Comparison of ENCODE assay signal across 8 mouse cellular contexts in the genomic region with DNA sequence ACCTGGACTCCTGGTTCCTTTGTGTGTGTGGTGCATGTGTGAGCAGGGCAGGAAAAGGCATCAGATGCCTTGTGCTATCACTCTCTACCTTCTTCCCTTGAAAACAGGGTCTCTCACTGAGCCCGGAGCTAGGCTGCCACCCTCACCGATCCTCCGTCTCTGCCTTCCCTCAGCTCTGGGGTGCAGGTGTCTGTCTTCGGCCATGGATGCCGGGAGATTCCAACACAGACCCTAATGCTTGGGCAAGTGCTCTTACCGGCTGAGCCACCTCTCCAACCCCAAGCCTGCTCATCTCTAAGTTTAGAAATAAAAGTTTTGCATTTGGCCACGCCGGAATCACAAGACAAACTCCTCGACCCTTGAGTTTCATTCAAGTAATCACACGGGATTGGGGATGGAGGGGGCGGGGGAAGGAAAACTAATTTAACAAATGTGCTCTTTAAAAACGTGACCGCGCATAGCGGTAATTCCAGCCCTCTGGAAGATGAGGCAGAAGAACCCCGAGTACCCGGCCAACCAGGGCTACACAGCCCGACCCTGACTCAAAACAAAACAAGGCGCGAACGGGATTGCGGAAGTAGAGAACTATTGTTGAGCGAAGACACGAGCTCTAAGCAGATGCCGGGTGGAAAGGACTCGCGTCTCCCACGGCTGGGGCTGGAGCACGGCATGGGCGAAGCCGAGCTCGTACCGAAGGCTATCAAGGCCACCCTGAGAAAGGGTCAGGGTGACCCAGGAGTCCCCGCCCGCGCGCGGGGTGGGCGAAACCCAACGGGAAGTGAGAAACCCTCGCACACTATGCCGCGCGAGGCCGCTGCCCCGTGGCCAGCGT. TPM values are rescaled to one million over a fixed set of nuclear protein-coding genes. Genes with fewer than 3 reads are reported as not detected.
DNase-seq lines count a peak whose midpoint lies in the region; ATAC-seq and TF ChIP-seq lines count a peak whose summit lies in the region.

No protein-coding gene starts in this region.

- H3K4me1 ChIP-seq in kidney, embryonic 14.5 days (ENCODE audit: control insufficient read depth, insufficient read depth, low read length): no peaks in the 10 kb centered on the region
- peaks cover 35% of the 10 kb centered on the region for H3K4me1 ChIP-seq in G1E (ENCODE audit: insufficient read depth, low read depth, low read length)
- H3K4me1 ChIP-seq in forebrain, embryonic 10.5 days: peaks cover 12% of the 10 kb centered on the region
- H3K4me1 ChIP-seq in limb, embryonic 10.5 days: peaks cover 11% of the 10 kb centered on the region; the same call in 1 of the 2 replicates

- peak; percentile 65 for ATAC-seq in kidney, embryonic 14.5 days (ENCODE audit: low FRiP score, low TSS enrichment)
- ATAC-seq in G1E (ENCODE audit: extremely low read depth, insufficient number of reproducible peaks, low FRiP score, poor library complexity, severe bottlenecking): no peak

- no peak for DNase-seq in kidney, adult 8-10 months
- peak; percentile 19 for DNase-seq in G1E (ENCODE audit: low spot score)
- DNase-seq in forebrain, embryonic 10.5 days (ENCODE audit: extremely low spot score, low spot score): peak; percentile 42
- DNase-seq in limb, embryonic 10.5 days (ENCODE audit: low spot score): peak; percentile 50
- DNase-seq in neural tube, embryonic 10.5 days (ENCODE audit: extremely low spot score, low spot score): peak; percentile 51
- no peak for DNase-seq in cerebellum, adult 8-10 months
- no peak for DNase-seq in urinary bladder, adult 18-20 months (ENCODE audit: low spot score in 2 of 2)

- H3K27ac ChIP-seq in kidney, embryonic 14.5 days (ENCODE audit: low read depth, low read length): peak overlapping the region; percentile 70
- H3K27ac ChIP-seq in forebrain, embryonic 10.5 days: peak overlapping the region; percentile 92
- peak overlapping the region; percentile 92 for H3K27ac ChIP-seq in limb, embryonic 10.5 days

- no peak for TF ChIP-seq CTCF in G1E (IDR thresholded peaks at IDR 0.05; ENCODE audit: low read depth, low read length)

- peak overlapping the region; percentile 77 for H3K4me3 ChIP-seq in kidney, embryonic 14.5 days (ENCODE audit: low read length)
- peak overlapping the region; percentile 100 for H3K4me3 ChIP-seq in G1E (ENCODE audit: low read depth, low read length)
- H3K4me3 ChIP-seq in forebrain, embryonic 10.5 days: peak overlapping the region; percentile 86
- H3K4me3 ChIP-seq in limb, embryonic 10.5 days: peak overlapping the region; percentile 93

- peak overlapping the region; percentile 69 for H3K4me2 ChIP-seq in kidney, embryonic 14.5 days (replicated peaks; ENCODE audit: low read depth, low read length)

- peaks cover 2% of the 10 kb centered on the region; the same call in 1 of the 2 replicates for H3K36me3 ChIP-seq in kidney, embryonic 14.5 days (ENCODE audit: control insufficient read depth, insufficient read depth, low read length)
- peaks cover 18% of the 10 kb centered on the region for H3K36me3 ChIP-seq in G1E (replicated peaks)
- H3K36me3 ChIP-seq in forebrain, embryonic 10.5 days (replicated peaks): peaks cover 28% of the 10 kb centered on the region
- H3K36me3 ChIP-seq in limb, embryonic 10.5 days: peaks cover 20% of the 10 kb centered on the region

- no peaks in the 10 kb centered on the region for H3K9me3 ChIP-seq in kidney, embryonic 14.5 days (ENCODE audit: control insufficient read depth, low read length)
- H3K9me3 ChIP-seq in G1E (replicated peaks): no peaks in the 10 kb centered on the region
- no peaks in the 10 kb centered on the region for H3K9me3 ChIP-seq in forebrain, embryonic 10.5 days
- H3K9me3 ChIP-seq in limb, embryonic 10.5 days (replicated peaks): no peaks in the 10 kb centered on the region

- WGBS in kidney, embryonic 14.5 days: 0% methylated on average over 47 of the region's 47 CpGs
- WGBS in forebrain, embryonic 10.5 days: under 1% methylated on average over 47 of the region's 47 CpGs
- WGBS in limb, embryonic 10.5 days: under 1% methylated on average over 47 of the region's 47 CpGs

- peak overlapping the region; percentile 66 for H3K9ac ChIP-seq in kidney, embryonic 14.5 days (ENCODE audit: low read depth, low read length)

- H3K27me3 ChIP-seq in kidney, embryonic 14.5 days (ENCODE audit: control insufficient read depth, insufficient read depth, low read length): no peaks in the 10 kb centered on the region
- peaks cover 6% of the 10 kb centered on the region; the same call in 1 of the 2 replicates for H3K27me3 ChIP-seq in G1E (ENCODE audit: insufficient read depth, low read length)
- no peaks in the 10 kb centered on the region for H3K27me3 ChIP-seq in forebrain, embryonic 10.5 days (ENCODE audit: poor library complexity, severe bottlenecking)
- no peaks in the 10 kb centered on the region for H3K27me3 ChIP-seq in limb, embryonic 10.5 days (ENCODE audit: low read depth, poor library complexity, severe bottlenecking)

RNA-seq across cellular contexts. Expression of a gene that starts 18.3 kb away (rescaled TPM):
- polyA plus RNA-seq in kidney, embryonic 14.5 days (2014; fragmentation: Nextera tagmentation; extraction: Ambion mirVana): 55.5 and 69.3 TPM in 2 replicates
- 67.9 and 84.5 TPM in 2 replicates for total RNA-seq in G1E (2014; fragmentation: Nextera tagmentation)
- 92.4 and 95.8 TPM in 2 replicates for total RNA-seq in G1E (2017)
- 28.7 and 41.7 TPM in 2 replicates for polyA plus RNA-seq in G1E (2012)
- 102 and 111 TPM in 2 replicates for polyA plus RNA-seq in forebrain, embryonic 10.5 days (2016; fragmentation: Nextera tagmentation; extraction: Ambion mirVana)
- polyA plus RNA-seq in limb, embryonic 10.5 days (2016; fragmentation: Nextera tagmentation; extraction: Ambion mirVana): 84.8 and 88.9 TPM in 2 replicates

RNA-seq across cellular contexts. Expression of a gene that starts 22.6 kb away (rescaled TPM):
- polyA plus RNA-seq in kidney, embryonic 14.5 days (2014; fragmentation: Nextera tagmentation; extraction: Ambion mirVana): 7.9 and 12.1 TPM in 2 replicates
- 8.2 and 9.8 TPM in 2 replicates for total RNA-seq in G1E (2014; fragmentation: Nextera tagmentation)
- 33.2 and 36.4 TPM in 2 replicates for total RNA-seq in G1E (2017)
- polyA plus RNA-seq in G1E (2012): 4.7 and 5.4 TPM in 2 replicates
- polyA plus RNA-seq in forebrain, embryonic 10.5 days (2016; fragmentation: Nextera tagmentation; extraction: Ambion mirVana): 5.7 and 5.8 TPM in 2 replicates
- polyA plus RNA-seq in limb, embryonic 10.5 days (2016; fragmentation: Nextera tagmentation; extraction: Ambion mirVana): 5.3 and 5.9 TPM in 2 replicates

Comparison
In these comparisons a context has a peak if more than half of its experiments do, and no peak if none do; other contexts are left out.
1. DNase-seq: peak in G1E (single experiment), forebrain, embryonic 10.5 days (single experiment), limb, embryonic 10.5 days (single experiment) and neural tube, embryonic 10.5 days (single experiment); none in kidney, adult 8-10 months (0 of 2), cerebellum, adult 8-10 months (single experiment) and urinary bladder, adult 18-20 months (0 of 2).
2. Peak in every context shown above with its lines, with median percentiles within 50 percentile points of each other: H3K27ac ChIP-seq and H3K4me3 ChIP-seq.